Mouse (Mus musculus): Measurements from ENCODE around the gene Sipa1l1.

- TF ChIP-seq CTCF (IDR thresholded peaks at IDR 0.05; ENCODE audit: extremely low read depth, insufficient read depth, low read length) (no peak), POLR2A (IDR thresholded peaks at IDR 0.05; ENCODE audit: extremely low read depth, insufficient read depth, low read length) (no peak)
Measured at GRCm38 (mm10) chr12:82448129-82448815, 279.2 kb downstream of the Sipa1l1 start.

Data from cortical plate, adult 2 months (tissue).